Mouse (Mus musculus): ENCODE results near the gene Tigit.

- TF ChIP-seq POLR2A (IDR thresholded peaks at IDR 0.05; ENCODE audit: borderline replicate concordance, extremely low read depth, low read depth, low read length): no peak
- TF ChIP-seq CTCF (IDR thresholded peaks at IDR 0.05; ENCODE audit: insufficient read depth, low read length): no peak
These were observed 18.1 kb downstream of the Tigit start for GRCm38 (mm10) chr16:43645879-43646278.

Measured in lung, adult 2 months (tissue).